Comparison of ENCODE assay signal across 17 mouse cellular contexts in genomic region chr5:3645326-3645725, GRCm38 (mm10). TPM values are rescaled to one million over a fixed set of nuclear protein-coding genes. Genes with fewer than 3 reads are reported as not detected.
A peak's percentile ranks its signal among the peaks of the same experiment; 100 is the strongest.
DNase-seq lines count a peak whose midpoint lies in the region; ATAC-seq and TF ChIP-seq lines count a peak whose summit lies in the region.
"Had no signal": no experiment of that assay in that cellular context is flagged by ENCODE, and none has a peak within 500 bp of the region (broad histone marks: within the 10 kb centered on the region; RNA-seq: fewer than 3 reads in every experiment).

No protein-coding gene starts in this region.

- H3K4me3 ChIP-seq in hindbrain, embryonic 16.5 days (ENCODE audit: low read length), result no peak overlapping the region
- no peak overlapping the region for H3K4me3 ChIP-seq in hindbrain, embryonic 11.5 days (ENCODE audit: low read depth, low read length)
- 0 out of 2 replicates have a peak overlapping the region, but pooled peaks have one; percentile 1 for H3K4me3 ChIP-seq in midbrain, embryonic 13.5 days (replicated peaks)
- H3K4me3 ChIP-seq in midbrain, embryonic 10.5 days, result no peak overlapping the region
- H3K4me3 ChIP-seq in embryonic fibroblast, embryonic 13.5 days (ENCODE audit: insufficient read depth, low read length), result 0 out of 2 replicates have a peak overlapping the region, but pooled peaks have one; percentile 11
- no peak overlapping the region for H3K4me3 ChIP-seq in liver, embryonic 15.5 days (replicated peaks)
- no peak overlapping the region for H3K4me3 ChIP-seq in intestine, embryonic 16.5 days (ENCODE audit: low read length)

- no peak overlapping the region for H3K4me2 ChIP-seq in hindbrain, embryonic 16.5 days (ENCODE audit: low read length)
- H3K4me2 ChIP-seq in hindbrain, embryonic 11.5 days (replicated peaks; ENCODE audit: low read depth, low read length), result no peak overlapping the region
- 0 out of 2 replicates have a peak overlapping the region, but pooled peaks have one; percentile 5 for H3K4me2 ChIP-seq in midbrain, embryonic 13.5 days (replicated peaks)
- H3K4me2 ChIP-seq in liver, embryonic 15.5 days, result peak overlapping the region; percentile 16; the same call in 1 of the 2 replicates
- H3K4me2 ChIP-seq in intestine, embryonic 16.5 days (ENCODE audit: low read depth, low read length), result no peak overlapping the region

- H3K27ac ChIP-seq in hindbrain, embryonic 16.5 days (ENCODE audit: low read depth, low read length), result no peak overlapping the region
- H3K27ac ChIP-seq in hindbrain, embryonic 11.5 days (ENCODE audit: low read depth, low read length), result no peak overlapping the region
- no peak overlapping the region for H3K27ac ChIP-seq in midbrain, embryonic 13.5 days
- no peak overlapping the region for H3K27ac ChIP-seq in midbrain, embryonic 10.5 days (replicated peaks)
- no peak overlapping the region for H3K27ac ChIP-seq in embryonic fibroblast, embryonic 13.5 days (ENCODE audit: insufficient read depth, low read length)
- H3K27ac ChIP-seq in liver, embryonic 15.5 days (replicated peaks), result no peak overlapping the region
- no peak overlapping the region for H3K27ac ChIP-seq in intestine, embryonic 16.5 days (ENCODE audit: low read length)
- H3K27ac ChIP-seq: hindbrain, postnatal 0 days had no signal

- TF ChIP-seq POLR2A in embryonic fibroblast, embryonic 13.5 days (IDR thresholded peaks at IDR 0.05; ENCODE audit: low read depth, low read length), result no peak

- H3K9me3 ChIP-seq in hindbrain, embryonic 16.5 days (ENCODE audit: control insufficient read depth, low read length), result no peaks in the 10 kb centered on the region
- no peaks in the 10 kb centered on the region for H3K9me3 ChIP-seq in hindbrain, embryonic 11.5 days (ENCODE audit: control insufficient read depth, low read length)
- no peaks in the 10 kb centered on the region for H3K9me3 ChIP-seq in midbrain, embryonic 13.5 days
- H3K9me3 ChIP-seq in midbrain, embryonic 10.5 days (replicated peaks), result no peaks in the 10 kb centered on the region
- H3K9me3 ChIP-seq in liver, embryonic 15.5 days (replicated peaks), result no peaks in the 10 kb centered on the region
- no peaks in the 10 kb centered on the region for H3K9me3 ChIP-seq in intestine, embryonic 16.5 days (ENCODE audit: control insufficient read depth, low read length)

- WGBS in hindbrain, embryonic 16.5 days, result 86% methylated on average over 6 of the region's 6 CpGs
- 89% methylated on average over 6 of the region's 6 CpGs for WGBS in hindbrain, embryonic 11.5 days
- 86% methylated on average over 6 of the region's 6 CpGs for WGBS in midbrain, embryonic 13.5 days
- WGBS in midbrain, embryonic 10.5 days, result 89% methylated on average over 6 of the region's 6 CpGs
- 79% methylated on average over 6 of the region's 6 CpGs for WGBS in liver, embryonic 15.5 days (ENCODE audit: insufficient replicate concordance)
- WGBS in intestine, embryonic 16.5 days, result 84% methylated on average over 6 of the region's 6 CpGs

- ATAC-seq in hindbrain, embryonic 16.5 days, result no peak
- ATAC-seq in hindbrain, embryonic 11.5 days (ENCODE audit: low FRiP score), result no peak
- ATAC-seq in midbrain, embryonic 13.5 days, result no peak
- ATAC-seq in liver, embryonic 15.5 days (ENCODE audit: insufficient read depth), result no peak
- ATAC-seq in intestine, embryonic 16.5 days, result no peak
- ATAC-seq: CD4-positive, CD25-positive, alpha-beta regulatory T cell, adult 4 months; hindbrain, postnatal 0 days had no signal

- H3K27me3 ChIP-seq in hindbrain, embryonic 16.5 days (replicated peaks; ENCODE audit: control insufficient read depth, insufficient read depth, low read length), result no peaks in the 10 kb centered on the region
- H3K27me3 ChIP-seq in hindbrain, embryonic 11.5 days (ENCODE audit: control insufficient read depth, insufficient read depth, low read length), result no peaks in the 10 kb centered on the region
- H3K27me3 ChIP-seq in midbrain, embryonic 13.5 days, result no peaks in the 10 kb centered on the region
- H3K27me3 ChIP-seq in midbrain, embryonic 10.5 days (ENCODE audit: low read depth, poor library complexity, severe bottlenecking), result no peaks in the 10 kb centered on the region
- H3K27me3 ChIP-seq in liver, embryonic 15.5 days, result no peaks in the 10 kb centered on the region
- no peaks in the 10 kb centered on the region for H3K27me3 ChIP-seq in intestine, embryonic 16.5 days (replicated peaks; ENCODE audit: control insufficient read depth, insufficient read depth, low read length)

- TF ChIP-seq CTCF in embryonic fibroblast, embryonic 13.5 days (IDR thresholded peaks at IDR 0.05; ENCODE audit: borderline replicate concordance, insufficient read depth, low read length), result no peak

- H3K4me1 ChIP-seq in hindbrain, embryonic 16.5 days (ENCODE audit: control insufficient read depth, insufficient read depth, low read depth, low read length), result peaks cover 14% of the 10 kb centered on the region
- H3K4me1 ChIP-seq in hindbrain, embryonic 11.5 days (replicated peaks; ENCODE audit: control insufficient read depth, insufficient read depth, low read length), result no peaks in the 10 kb centered on the region
- peaks cover 16% of the 10 kb centered on the region for H3K4me1 ChIP-seq in midbrain, embryonic 13.5 days (replicated peaks)
- H3K4me1 ChIP-seq in midbrain, embryonic 10.5 days, result peaks cover 19% of the 10 kb centered on the region
- H3K4me1 ChIP-seq in embryonic fibroblast, embryonic 13.5 days (ENCODE audit: control insufficient read depth, insufficient read depth, low read length), result no peaks in the 10 kb centered on the region
- H3K4me1 ChIP-seq in liver, embryonic 15.5 days (replicated peaks), result peaks cover 20% of the 10 kb centered on the region
- peaks cover 6% of the 10 kb centered on the region for H3K4me1 ChIP-seq in intestine, embryonic 16.5 days (ENCODE audit: control insufficient read depth, insufficient read depth, low read length)

- no peak for DNase-seq in hindbrain, embryonic 11.5 days (ENCODE audit: low spot score)
- no peak for DNase-seq in midbrain, embryonic 10.5 days (ENCODE audit: low spot score)
- DNase-seq in ovary, adult 18-20 months (ENCODE audit: low spot score), result no peak
- DNase-seq: adrenal gland, postnatal 10 days; cerebellum, adult 18-20 months; kidney, postnatal 10 days; lung, postnatal 4 days; thymus, postnatal 4 days had no signal

- H3K36me3 ChIP-seq in hindbrain, embryonic 16.5 days (ENCODE audit: control insufficient read depth, insufficient read depth, low read length), result peaks cover 13% of the 10 kb centered on the region
- H3K36me3 ChIP-seq in hindbrain, embryonic 11.5 days (ENCODE audit: control insufficient read depth, insufficient read depth, low read length), result 0 out of 2 replicates have a peak, but pooled peaks cover 2% of the 10 kb centered on the region
- H3K36me3 ChIP-seq in midbrain, embryonic 13.5 days, result peaks cover 36% of the 10 kb centered on the region
- peaks cover 55% of the 10 kb centered on the region for H3K36me3 ChIP-seq in midbrain, embryonic 10.5 days
- peaks cover 39% of the 10 kb centered on the region for H3K36me3 ChIP-seq in liver, embryonic 15.5 days (replicated peaks)
- peaks cover 4% of the 10 kb centered on the region; the same call in 1 of the 2 replicates for H3K36me3 ChIP-seq in intestine, embryonic 16.5 days (ENCODE audit: control insufficient read depth, insufficient read depth, low read length)

- H3K9ac ChIP-seq in hindbrain, embryonic 16.5 days (ENCODE audit: low read depth, low read length), result peak overlapping the region; percentile 27; the same call in 1 of the 2 replicates
- H3K9ac ChIP-seq in hindbrain, embryonic 11.5 days (ENCODE audit: low read depth, low read length), result no peak overlapping the region
- peak overlapping the region; percentile 41; the same call in 1 of the 2 replicates for H3K9ac ChIP-seq in midbrain, embryonic 13.5 days (replicated peaks)
- H3K9ac ChIP-seq in liver, embryonic 15.5 days, result no peak overlapping the region
- no peak overlapping the region for H3K9ac ChIP-seq in intestine, embryonic 16.5 days (ENCODE audit: low read depth, low read length)

RNA-seq across cellular contexts. Expression of gene Tmbim7, which starts 5.7 kb away (rescaled TPM):
- polyA plus RNA-seq in hindbrain, embryonic 16.5 days (2015; fragmentation: Nextera tagmentation; extraction: Ambion mirVana), result not detected in 2 replicates
- polyA plus RNA-seq in hindbrain, embryonic 11.5 days (2014; fragmentation: Nextera tagmentation; extraction: Ambion mirVana), result not detected in 2 replicates
- polyA plus RNA-seq in midbrain, embryonic 13.5 days (2015; fragmentation: Nextera tagmentation; extraction: Ambion mirVana), result not detected in 2 replicates
- not detected in 2 replicates for polyA plus RNA-seq in midbrain, embryonic 10.5 days (2016; fragmentation: Nextera tagmentation; extraction: Ambion mirVana)
- not detected in 2 replicates for polyA plus RNA-seq in embryonic fibroblast, embryonic 13.5 days (2011; ENCODE audit: insufficient read length, low read depth, missing spikeins)
- polyA plus RNA-seq in liver, embryonic 15.5 days (2015; fragmentation: Nextera tagmentation; extraction: Ambion mirVana), result not detected in 2 replicates
- polyA plus RNA-seq in intestine, embryonic 16.5 days (2015; fragmentation: Nextera tagmentation; extraction: Ambion mirVana), result not detected in 2 replicates
- polyA plus RNA-seq: CD4-positive, CD25-positive, alpha-beta regulatory T cell, adult 4 months; cortical plate, adult 2 months; hindbrain, postnatal 0 days; liver, embryonic 16.5 days had no signal

RNA-seq across cellular contexts. Expression of gene Gatad1, which starts 11.7 kb away (rescaled TPM):
- 61.5 and 63.3 TPM in 2 replicates for polyA plus RNA-seq in hindbrain, embryonic 16.5 days (2015; fragmentation: Nextera tagmentation; extraction: Ambion mirVana)
- polyA plus RNA-seq in hindbrain, embryonic 11.5 days (2014; fragmentation: Nextera tagmentation; extraction: Ambion mirVana), result 78.7 and 81.1 TPM in 2 replicates
- 66.3 and 68.3 TPM in 2 replicates for polyA plus RNA-seq in midbrain, embryonic 13.5 days (2015; fragmentation: Nextera tagmentation; extraction: Ambion mirVana)
- polyA plus RNA-seq in midbrain, embryonic 10.5 days (2016; fragmentation: Nextera tagmentation; extraction: Ambion mirVana), result 87.1 and 92.3 TPM in 2 replicates
- polyA plus RNA-seq in embryonic fibroblast, embryonic 13.5 days (2011; ENCODE audit: insufficient read length, low read depth, missing spikeins), result 163 and 176 TPM in 2 replicates
- polyA plus RNA-seq in liver, embryonic 15.5 days (2015; fragmentation: Nextera tagmentation; extraction: Ambion mirVana), result 19.8 and 22.6 TPM in 2 replicates
- 50.9 and 52.4 TPM in 2 replicates for polyA plus RNA-seq in intestine, embryonic 16.5 days (2015; fragmentation: Nextera tagmentation; extraction: Ambion mirVana)

RNA-seq across cellular contexts. Expression of gene Rbm48, which starts 48.9 kb away (rescaled TPM):
- 15.6 and 16.9 TPM in 2 replicates for polyA plus RNA-seq in hindbrain, embryonic 16.5 days (2015; fragmentation: Nextera tagmentation; extraction: Ambion mirVana)
- polyA plus RNA-seq in hindbrain, embryonic 11.5 days (2014; fragmentation: Nextera tagmentation; extraction: Ambion mirVana), result 14.6 and 15.5 TPM in 2 replicates
- 15.6 and 18.6 TPM in 2 replicates for polyA plus RNA-seq in midbrain, embryonic 13.5 days (2015; fragmentation: Nextera tagmentation; extraction: Ambion mirVana)
- polyA plus RNA-seq in midbrain, embryonic 10.5 days (2016; fragmentation: Nextera tagmentation; extraction: Ambion mirVana), result 14.8 and 15.3 TPM in 2 replicates
- polyA plus RNA-seq in embryonic fibroblast, embryonic 13.5 days (2011; ENCODE audit: insufficient read length, low read depth, missing spikeins), result 5.9 and 6.6 TPM in 2 replicates
- 4.9 and 5.6 TPM in 2 replicates for polyA plus RNA-seq in liver, embryonic 15.5 days (2015; fragmentation: Nextera tagmentation; extraction: Ambion mirVana)
- 8.9 and 10.3 TPM in 2 replicates for polyA plus RNA-seq in intestine, embryonic 16.5 days (2015; fragmentation: Nextera tagmentation; extraction: Ambion mirVana)

RNA-seq across cellular contexts. Expression of gene Pex1, which starts 49.5 kb away (rescaled TPM):
- polyA plus RNA-seq in hindbrain, embryonic 16.5 days (2015; fragmentation: Nextera tagmentation; extraction: Ambion mirVana), result 20.0 and 21.7 TPM in 2 replicates
- 16.7 and 18.5 TPM in 2 replicates for polyA plus RNA-seq in hindbrain, embryonic 11.5 days (2014; fragmentation: Nextera tagmentation; extraction: Ambion mirVana)
- polyA plus RNA-seq in midbrain, embryonic 13.5 days (2015; fragmentation: Nextera tagmentation; extraction: Ambion mirVana), result 23.7 and 28.7 TPM in 2 replicates
- polyA plus RNA-seq in midbrain, embryonic 10.5 days (2016; fragmentation: Nextera tagmentation; extraction: Ambion mirVana), result 14.8 and 18.3 TPM in 2 replicates
- polyA plus RNA-seq in embryonic fibroblast, embryonic 13.5 days (2011; ENCODE audit: insufficient read length, low read depth, missing spikeins), result 10.5 and 13.1 TPM in 2 replicates
- 4.8 and 5.4 TPM in 2 replicates for polyA plus RNA-seq in liver, embryonic 15.5 days (2015; fragmentation: Nextera tagmentation; extraction: Ambion mirVana)
- 17.0 and 18.9 TPM in 2 replicates for polyA plus RNA-seq in intestine, embryonic 16.5 days (2015; fragmentation: Nextera tagmentation; extraction: Ambion mirVana)

Comparison
In these comparisons a context has a peak if more than half of its experiments do, and no peak if none do; other contexts are left out.
1. H3K4me3 ChIP-seq: peak in midbrain, embryonic 13.5 days (single experiment) and embryonic fibroblast, embryonic 13.5 days (single experiment); none in hindbrain, embryonic 16.5 days (single experiment), hindbrain, embryonic 11.5 days (single experiment), midbrain, embryonic 10.5 days (single experiment), liver, embryonic 15.5 days (single experiment) and intestine, embryonic 16.5 days (single experiment).
2. H3K9ac ChIP-seq: peak in hindbrain, embryonic 16.5 days (single experiment) and midbrain, embryonic 13.5 days (single experiment); none in hindbrain, embryonic 11.5 days (single experiment), liver, embryonic 15.5 days (single experiment) and intestine, embryonic 16.5 days (single experiment).
3. H3K4me2 ChIP-seq: peak in midbrain, embryonic 13.5 days (single experiment) and liver, embryonic 15.5 days (single experiment); none in hindbrain, embryonic 16.5 days (single experiment), hindbrain, embryonic 11.5 days (single experiment) and intestine, embryonic 16.5 days (single experiment).